Mouse (Mus musculus) lung, postnatal 4 days (tissue): ENCODE results near the gene Gm20219.

Experiments used
- DNase-seq, 2 experiments: peaks; one replicate each; pipeline ENCODE4 v3.0.0; 2021

Gm20219 gene

DNA sequence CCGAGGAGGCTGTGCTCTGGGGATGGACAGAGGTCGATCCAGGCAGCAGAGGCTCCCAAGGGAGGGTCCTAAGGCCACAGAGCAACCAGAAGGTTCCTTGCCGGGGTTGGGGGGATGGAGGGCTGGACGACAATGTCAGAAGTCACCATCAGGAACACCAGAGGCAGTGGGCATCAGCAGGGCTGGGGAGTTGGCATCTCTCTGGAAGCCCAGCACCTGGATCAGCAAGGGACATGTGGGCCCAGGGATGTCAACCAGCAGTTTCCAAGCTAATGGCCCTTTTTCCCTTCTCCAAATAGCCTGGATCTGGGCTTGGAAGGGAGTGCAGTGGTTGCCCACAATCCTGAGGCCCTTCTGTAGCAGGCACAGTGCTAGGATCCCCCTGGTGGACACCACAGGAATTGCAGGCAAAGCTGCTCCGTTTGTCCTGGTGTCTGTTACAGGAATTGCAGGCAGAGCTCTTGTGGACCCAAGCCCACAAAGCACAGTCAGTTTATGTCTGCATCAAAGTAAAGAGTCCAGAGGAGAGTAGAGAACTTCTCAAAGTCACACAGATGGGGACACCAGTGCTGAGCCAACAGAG, 1.3 kb downstream of the Gm20219 start:
- peak; percentile 57 to 80 for DNase-seq

DNA sequence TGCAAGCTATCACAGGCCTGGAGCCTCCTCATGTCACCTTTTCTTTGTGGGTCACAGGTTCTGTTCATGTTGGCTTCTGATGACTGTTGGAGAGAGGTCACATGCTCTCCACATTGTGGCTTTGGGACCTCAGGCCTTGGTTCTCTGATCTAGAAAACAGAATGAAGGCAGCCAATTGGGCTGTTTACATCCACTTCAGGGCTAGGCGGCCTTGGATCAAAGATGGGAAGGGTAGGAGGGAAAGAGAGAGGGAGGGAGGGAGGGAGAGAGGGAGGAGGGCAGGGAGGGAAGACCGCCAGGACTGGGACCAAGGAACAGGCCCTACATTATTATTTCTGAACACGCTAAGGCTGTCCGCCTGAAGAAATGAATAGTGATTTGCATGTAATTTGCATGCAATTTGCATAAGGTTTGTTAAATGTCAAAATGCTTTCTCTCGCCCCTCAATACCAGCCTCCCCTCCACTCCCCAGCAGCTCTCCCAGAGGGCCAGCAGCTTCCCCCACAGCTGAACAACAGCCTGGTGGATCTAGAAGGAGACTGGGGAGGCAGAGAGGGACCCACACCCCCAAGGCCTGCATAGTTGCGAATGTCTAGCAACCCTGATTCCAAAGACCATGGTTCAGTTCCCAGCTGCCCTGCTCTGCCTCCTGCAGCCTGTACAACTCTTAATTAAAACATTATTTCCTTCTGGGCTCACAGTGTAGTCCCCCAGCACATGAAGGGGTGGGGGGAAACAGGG, 2.2 kb downstream of the Gm20219 start:
- DNase-seq, result peak in 1 of 2 experiments; percentile 17

DNA sequence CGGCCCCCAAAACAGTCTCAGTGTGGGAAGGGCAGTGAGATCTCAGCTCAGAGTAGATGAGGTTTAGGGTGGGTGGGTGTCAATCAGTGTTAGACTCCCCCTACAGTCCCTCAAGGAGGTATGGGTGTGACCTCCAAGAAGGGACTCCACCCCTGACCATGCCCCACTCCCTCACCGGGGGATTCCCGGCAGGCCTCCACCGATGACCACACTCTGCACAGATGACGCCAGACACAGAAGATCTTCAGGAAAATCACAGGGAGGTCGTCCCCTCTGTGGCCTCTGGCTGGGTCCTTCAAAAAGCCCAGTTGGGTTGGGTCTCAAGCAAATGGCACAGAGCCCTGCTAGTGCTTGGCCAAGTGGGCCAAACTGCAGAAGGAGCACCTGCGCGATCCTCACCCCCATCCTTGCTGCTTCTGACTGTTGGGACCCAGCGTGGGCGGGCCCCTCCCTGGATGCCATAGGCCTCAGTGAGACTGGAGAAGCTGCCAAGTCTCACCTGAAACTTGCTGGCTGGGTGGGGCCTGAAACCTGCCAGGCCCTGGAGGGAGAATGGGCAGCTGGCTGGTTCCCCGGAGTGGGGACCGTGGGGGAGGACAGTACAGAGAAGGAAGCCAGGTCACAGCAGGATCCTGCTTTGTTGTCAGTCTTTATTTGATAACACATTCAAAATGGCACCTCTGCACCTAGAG, 3.3 kb downstream of the Gm20219 start:
- DNase-seq, result peak in 1 of 2 experiments; percentile 51

DNA sequence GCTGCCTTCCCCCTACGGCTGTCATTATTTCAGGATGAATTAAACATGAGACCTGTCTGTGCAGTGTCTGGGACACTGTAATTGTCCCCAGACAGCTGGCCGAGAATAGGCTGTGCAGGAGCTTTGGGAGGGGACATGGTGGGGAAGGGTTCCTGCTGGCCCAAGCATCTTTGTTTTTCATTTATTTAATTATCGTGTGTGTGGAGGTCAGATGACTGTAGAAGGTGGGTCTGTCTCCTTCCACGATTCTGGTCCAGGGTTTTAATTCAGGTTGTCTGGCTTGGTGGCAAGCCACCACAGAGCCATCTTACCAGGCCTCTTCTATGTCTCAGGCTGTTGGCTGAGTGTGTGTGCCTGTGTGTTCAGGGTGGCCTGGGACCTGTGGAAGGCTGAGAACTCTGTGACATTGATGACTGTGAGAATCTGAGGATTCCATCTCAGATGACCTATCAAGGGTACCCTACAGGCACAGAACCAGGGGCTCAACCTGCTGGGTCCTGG, 5.5 kb downstream of the Gm20219 start:
- peak in 1 of 2 experiments; percentile 8 for DNase-seq

DNA sequence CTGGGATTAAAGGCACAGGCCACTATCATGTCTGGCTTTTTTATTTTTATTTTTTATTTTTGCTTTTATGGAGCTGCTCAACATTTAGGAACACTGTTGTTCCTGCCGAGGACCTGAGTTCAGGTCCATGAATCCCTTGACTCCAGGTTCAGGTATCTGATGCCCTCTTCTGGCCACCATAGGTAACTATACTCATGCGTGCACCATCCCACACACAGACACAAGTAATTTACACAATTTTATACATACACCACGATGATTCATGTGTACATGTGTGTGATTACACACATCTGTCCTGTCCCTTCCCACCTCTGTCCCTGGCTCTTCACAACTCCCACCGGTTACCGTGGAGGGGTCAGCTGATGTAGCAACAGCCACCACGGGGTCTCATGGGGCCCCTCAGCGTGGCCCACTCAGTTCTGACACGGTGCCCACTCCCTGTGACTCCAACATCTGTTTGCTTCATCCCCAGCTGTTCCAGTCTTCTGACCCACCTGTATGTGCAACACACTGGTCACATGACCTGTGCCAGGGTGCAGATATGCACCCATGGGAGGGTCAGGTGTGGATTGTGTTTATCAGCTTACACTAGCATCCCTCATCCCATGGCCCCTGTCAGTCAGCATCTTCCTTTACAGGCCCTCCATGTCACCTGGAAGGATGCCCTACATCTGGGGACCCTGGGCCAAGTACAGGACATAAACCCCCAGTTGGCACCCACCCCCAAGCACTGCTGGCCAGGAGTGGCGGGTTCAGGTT, 6.2 kb downstream of the Gm20219 start:
- DNase-seq, result peak in 1 of 2 experiments; percentile 13

DNA sequence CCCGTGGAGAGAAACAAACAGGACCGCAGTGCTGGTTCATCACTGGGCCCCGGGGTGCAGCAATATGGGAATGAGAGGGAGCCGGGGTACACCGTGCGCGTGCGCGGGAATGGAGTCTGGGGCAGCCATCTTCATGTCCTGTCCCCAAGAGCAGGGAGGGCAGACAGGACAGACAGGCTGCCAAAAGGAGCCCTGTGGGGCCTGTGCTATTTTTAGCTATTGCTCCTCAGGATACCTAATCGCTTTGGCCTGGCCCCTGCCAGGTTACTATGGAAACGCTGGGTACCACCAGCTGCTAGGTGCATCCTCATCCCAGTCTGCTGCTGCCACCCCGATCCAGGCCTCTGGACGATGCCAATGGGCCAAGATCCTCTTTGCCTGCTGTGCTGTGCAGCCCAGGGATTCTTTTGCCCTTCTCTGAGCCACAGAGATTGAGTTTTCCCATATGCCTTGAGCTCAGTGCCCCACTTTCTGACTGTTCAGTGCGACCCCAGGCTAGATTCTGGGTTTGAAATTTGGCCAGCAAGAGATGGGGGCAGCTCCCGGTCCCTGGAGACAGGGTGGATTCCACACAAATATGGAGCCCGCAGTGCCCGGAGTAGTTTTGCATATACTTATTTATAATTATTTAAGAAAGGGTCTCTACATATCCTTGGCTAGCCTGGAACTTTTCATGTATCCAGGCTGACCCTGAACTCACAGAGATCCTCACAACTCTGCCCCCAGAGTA, 6.9 kb downstream of the Gm20219 start:
- DNase-seq, result peak in 1 of 2 experiments; percentile 13

DNA sequence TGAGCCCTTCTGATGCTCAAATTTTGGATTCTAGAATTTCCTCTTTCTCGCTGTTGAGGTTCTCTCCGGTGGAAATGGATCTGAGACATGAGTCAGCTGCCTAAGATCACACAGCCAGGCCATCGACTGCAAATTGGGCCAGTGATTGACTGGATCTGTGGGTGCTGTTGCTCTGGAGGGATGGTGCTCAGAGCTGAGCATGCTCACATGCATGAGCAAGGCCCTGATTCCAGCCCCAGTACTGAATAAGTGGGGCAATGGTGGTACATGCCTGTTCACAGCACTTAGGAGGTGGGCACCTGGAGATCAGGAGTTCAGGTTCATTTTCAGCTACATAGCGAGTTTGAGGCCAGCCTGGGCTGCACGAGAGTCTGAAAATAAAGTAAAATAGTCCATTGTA, 7.6 kb downstream of the Gm20219 start:
- peak in 1 of 2 experiments; percentile 11 for DNase-seq

DNA sequence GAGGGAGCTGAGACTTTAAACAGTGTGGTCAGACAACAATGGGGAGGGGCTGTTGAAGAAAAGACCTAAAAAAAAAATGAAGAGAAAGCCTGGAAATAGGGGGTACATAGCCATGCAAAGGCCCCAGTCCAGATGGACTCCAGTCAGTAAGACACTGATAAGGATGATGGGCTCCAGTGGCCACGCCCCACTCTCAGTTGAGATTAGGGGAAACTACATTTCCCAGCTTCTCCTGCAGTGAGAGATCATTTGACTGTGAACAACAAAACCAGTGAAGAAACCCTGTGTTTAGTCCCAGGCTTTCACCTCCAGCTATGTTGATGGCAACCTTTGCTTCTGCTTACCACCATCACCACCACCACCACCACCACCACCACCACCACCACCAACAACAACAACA, 8.2 kb downstream of the Gm20219 start:
- peak in 1 of 2 experiments; percentile 14 for DNase-seq

DNA sequence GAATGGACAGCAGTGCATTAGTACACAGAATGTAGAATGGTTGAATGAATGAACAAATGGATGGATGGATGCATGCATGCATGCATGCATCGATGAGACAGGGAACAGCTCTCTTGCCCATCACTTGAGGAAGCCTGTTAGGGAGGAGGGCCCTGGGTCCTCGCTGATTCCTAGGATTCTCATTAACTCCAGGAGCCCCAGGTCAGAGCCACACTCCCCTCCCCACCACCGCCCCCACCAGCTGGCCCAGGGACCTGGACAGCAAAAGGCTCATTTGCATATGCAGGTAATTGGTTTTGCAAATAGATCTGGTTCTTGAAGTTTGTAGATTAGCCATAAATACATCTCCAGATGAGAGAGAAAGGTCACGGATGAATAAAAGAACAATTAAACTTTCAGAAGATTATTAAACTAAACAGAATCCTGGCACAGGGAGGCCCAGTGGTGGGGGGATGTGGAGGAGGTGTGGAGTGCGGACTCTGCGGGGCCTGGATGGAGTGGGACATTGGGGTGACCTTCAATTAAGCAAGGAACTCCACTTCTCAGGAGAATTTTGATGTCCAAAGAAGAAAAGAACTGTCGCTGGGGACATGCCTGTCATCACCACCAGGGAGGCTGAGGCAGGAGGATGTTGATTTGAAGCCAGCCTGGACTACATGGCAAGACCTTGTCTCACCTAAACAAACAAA, 9.3 kb downstream of the Gm20219 start:
- DNase-seq, result peak in 1 of 2 experiments; percentile 11

DNA sequence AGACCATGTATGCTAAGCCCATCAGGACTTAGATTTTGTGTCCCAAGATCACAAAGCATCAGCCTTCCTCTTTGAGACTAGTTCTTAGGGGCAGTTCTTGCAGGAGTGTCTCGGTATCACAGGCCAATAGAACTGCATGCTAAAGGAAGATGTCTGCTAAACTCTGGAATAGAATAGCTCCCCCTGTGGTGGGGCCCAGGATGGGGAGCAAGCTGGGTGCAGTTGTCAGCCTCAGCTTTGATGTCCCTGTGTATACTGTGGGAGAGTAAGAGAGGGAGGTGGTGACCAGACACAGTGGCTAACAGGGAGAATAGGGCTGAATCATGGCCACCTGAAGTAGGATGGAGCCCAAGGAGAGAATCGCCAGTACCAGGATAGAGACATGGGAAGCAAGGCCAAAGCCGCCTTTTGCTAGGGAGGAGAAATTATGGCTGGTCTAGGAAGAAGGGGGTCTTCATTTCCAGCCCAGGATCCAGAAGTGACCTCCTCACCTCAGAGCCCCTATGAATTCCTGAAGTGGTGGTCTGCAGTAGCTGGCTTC, 10.4 kb downstream of the Gm20219 start:
- DNase-seq, result peak in 1 of 2 experiments; percentile 5

DNA sequence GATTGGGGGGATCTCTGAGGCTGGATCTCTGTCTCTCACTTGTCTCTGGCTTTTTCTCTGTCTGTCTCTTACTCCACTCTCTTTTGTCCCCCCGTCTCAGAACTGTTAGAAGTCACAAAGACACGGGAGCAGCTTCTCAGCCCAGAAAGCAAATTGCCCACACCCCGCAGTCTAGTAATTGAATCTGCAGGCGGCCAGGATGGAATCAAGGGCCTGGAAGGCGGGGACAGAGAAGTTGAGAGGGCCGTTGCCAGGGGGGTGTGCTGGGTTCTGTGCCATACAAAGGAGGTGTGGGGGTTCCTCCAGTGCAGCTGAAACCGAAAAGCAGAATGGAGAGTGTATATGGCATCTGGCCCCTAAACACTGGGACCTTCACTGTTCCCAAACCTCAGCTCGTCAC, 11.5 kb downstream of the Gm20219 start:
- DNase-seq, result peak in 1 of 2 experiments; percentile 11

DNA sequence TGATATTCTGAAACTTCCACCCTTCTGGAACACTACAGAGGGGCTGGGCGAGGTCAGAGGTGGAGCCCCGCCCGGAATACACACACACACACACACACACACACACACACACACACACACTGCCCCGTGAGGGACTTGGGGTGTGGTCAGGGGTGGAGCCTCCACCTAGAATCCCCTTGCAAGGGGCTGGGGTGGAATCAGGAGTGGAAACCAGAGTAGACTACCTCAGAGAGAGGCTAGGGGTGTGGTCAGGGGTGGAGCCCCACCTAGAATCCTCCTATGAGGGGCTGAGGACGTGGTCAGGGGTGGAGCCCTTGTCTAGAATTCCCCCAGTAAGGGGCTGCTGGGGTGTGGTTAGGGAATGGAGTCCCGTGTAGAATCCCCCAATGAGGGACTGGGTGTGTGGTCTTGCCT, 13.6 kb downstream of the Gm20219 start:
- peak in 1 of 2 experiments; percentile 23 for DNase-seq

DNA sequence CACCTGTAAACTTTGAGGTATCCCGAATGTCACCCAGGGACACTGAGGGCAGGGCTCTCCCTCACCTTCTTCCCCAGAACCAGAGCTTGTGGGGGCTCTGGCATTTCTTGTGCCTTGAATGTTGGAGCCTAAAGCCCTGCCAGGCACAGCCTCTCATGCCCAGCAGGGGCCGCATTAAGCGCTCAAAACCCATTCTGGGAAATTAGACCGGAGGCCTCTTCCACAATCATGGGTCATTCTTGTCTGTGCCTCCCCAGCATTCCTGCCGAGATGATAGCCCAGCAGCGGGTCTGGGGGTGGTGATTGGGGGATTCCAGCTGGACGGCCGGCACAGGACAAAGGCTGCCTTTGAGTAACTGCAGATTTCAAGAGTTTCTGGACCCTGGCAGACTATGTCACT, 16.3 kb downstream of the Gm20219 start:
- DNase-seq, result peak in 1 of 2 experiments; percentile 36

DNA sequence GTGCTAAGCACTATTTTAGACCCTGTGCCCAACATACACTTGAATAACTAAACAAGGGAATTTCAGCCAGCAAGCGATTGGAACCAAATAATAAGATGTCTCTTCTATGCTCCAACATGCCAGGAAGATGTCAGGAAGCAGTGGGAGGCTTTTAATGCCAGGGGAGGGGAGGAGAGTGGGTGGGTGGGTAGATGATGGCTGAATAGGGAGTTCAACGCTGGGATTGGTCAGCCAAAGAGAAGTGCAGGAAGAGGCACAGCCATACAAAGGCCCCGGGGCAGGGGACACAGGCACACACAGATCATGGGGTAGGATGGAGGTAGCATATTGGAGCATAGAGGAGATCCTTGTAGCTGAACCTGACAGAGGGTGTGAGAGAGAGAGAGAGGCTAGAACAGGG, 17.3 kb downstream of the Gm20219 start:
- peak in 1 of 2 experiments; percentile 4 for DNase-seq

DNA sequence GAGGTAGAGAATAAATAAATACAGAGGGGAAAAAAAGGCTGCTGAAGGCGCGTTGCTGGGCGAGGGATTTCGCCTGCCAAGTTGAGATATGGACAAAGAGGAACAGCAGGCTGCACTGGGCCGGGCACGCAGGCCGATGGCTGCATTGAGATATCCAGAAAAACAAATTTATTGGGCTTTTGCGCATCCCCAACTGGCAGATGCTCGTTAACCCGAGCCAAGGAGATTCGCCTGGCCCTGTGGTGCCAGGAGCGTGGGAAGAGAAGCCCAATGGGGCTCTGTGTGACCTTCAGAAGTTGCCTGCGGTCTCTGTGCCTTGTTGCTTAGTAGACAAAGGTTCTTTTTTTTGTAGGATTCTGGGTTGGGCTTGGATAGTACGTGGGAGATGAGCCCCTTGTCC, 18.0 kb downstream of the Gm20219 start:
- DNase-seq, result peak in 1 of 2 experiments; percentile 14

DNA sequence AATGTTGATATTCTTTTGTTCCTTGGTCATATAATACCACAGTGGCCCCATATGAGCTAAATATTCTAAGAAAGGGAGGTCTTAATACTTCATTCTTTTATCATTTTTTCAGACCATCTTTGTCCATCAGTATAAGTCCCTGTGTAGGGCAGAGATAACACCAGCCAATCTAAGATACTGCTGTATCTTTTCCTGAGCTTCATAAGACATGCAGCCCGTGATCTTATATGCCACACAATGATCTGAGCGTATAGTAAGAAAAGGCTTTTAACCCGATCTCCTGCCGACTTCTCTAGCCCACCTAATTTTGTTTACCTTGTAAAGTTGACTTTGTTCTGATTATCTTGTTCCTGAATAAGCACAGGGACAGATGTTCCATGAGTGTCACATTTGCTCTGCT, 29.2 kb downstream of the Gm20219 start:
- no peak for DNase-seq

DNA sequence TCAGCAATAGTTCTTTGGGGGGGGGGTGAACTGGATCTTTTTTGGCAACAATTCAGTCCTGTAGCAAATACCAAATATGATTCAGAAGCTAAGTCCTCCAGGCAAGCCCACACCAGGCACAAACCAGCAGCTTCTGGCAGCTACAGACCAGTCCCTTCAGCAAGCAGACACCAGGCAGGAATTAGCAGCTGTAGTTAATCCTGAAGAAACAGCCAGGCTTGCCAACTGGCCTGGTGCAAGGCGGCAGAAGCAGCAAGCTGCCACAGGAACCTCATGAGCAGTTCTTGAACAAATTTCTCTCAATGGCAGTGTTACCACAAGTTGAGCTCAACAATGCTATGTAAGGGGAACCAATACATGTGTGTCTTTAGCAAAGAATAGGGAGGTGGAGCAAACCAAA, 31.4 kb downstream of the Gm20219 start:
- no peak for DNase-seq

DNA sequence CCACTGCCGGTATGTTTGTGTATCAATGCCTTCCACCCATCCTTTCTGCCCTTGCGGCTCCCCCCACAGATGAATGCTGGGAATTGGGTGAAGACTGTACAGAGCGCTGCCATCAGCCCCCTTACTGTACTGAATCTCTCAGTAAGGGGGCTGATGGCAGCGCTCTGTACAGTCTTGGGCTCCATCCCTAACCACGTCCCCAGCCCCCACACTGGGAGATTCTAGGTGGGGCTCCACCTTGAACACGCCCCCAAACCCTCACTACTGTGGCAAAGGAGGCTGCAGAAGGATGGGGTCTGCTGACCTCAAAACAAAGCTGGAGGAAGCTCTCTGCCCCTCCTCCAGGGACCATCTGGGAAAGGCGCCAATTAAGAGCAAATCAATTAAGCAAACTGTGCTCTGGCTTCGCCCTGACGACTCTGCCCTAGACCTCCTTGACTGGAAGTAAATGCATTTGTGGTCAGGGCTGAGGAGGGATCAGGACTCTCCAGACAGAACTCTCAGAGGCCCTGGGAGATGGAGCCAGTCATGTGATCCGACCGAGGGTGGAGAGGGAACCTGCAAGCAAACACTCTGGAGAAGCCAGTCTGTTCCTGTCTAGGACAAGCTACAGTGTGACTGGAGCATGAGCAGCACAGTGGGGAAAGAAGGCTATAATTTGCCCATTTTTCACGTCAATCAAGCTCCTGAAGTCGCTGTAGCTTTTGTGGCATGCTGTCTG, 38.3 kb downstream of the Gm20219 start:
- DNase-seq, result no peak

DNA sequence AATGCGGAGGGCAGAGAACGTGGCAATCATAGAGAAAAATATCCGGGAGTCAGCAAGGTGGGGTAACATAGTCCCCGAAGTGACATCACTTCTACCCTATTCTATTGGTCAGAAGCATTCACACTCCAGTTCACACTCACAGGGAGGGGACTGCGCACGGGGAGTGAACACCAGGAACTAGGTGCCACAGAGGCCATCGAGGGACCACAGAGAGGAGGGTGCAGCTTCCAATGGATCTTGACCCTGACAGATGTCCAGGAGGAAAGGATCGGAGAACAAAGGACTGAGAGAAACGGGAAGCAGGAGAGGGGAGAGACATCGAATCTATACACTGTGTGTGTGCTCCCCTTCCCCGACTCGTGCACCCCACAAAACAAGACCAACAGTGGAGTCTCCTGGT, 39.3 kb downstream of the Gm20219 start:
- no peak for DNase-seq

DNA sequence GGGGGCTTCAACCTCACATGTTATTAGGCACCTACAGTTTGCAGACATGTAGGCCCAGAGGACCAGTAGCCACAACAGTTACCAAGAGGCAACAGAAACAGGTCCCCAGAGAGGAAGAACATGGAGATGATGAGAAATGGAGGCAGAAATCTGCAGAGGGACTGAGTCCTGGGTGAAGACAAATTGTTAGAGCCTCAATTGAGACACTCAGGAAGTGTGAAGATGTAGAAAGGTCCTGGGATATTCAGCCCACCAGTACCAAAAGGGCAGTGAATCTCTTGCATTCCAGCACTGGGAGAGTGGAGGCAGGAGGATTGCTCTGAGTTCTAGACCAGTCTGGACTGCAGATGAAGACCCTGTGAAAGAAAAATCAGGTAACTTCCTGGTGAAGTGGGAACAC, 39.9 kb downstream of the Gm20219 start:
- DNase-seq, result no peak

DNA sequence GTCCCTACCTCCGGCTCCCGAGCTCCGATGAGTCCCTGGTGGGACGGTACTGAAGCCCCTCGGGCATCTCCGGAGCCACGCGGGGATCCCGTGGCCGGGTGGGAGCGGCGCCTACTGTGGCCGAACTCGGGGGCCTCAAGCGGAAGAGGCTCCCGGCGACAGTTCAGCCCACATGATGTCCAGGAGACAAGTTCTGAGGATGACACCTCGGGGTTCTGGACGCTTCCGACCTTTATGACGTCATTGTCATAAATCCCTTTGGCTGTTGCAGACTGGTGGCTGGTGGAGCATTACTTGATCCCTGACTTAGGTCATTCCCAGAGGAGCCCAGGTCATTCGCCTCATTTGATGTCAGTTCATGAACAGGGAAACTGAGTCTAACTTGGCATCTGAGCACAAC, 41.9 kb downstream of the Gm20219 start, which contains the start of gene Znrf4:
TSS of gene Znrf4 (minus strand) at position 122 of the 400 bp plus-strand sequence.
- no peak for DNase-seq
